Mouse (Mus musculus): Measurements from ENCODE around the gene Tmem207.
"Not testable (repeated sequence)": the region's sequence is repeated elsewhere in the genome, so short reads cannot be mapped to it uniquely, and the experiment has no call there.

Tmem207 gene

DNA sequence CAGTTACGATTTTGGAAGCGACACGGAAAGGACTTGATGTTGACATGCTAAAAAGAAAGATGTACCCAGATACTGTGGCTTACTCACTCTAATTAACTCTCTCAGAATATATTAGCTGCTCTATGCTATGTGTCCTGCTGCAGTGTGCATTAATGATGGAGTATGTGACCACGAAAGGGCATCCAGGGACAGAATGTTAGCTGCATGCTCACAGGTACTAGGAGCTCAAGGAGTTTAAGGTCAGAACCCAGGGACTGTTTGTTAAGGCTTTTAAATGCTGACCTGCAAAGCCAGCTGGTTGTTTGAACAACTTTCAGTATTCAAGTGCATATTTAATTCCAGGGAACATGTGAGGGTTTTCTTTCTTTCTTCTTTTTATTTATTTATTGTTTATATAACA, at the start of gene Tmem207:
Gene Tmem207 (minus strand): TSS at position 101 of the 400 bp plus-strand sequence.
- no peak for DNase-seq (ENCODE audit: extremely low read depth, low read depth)

DNA sequence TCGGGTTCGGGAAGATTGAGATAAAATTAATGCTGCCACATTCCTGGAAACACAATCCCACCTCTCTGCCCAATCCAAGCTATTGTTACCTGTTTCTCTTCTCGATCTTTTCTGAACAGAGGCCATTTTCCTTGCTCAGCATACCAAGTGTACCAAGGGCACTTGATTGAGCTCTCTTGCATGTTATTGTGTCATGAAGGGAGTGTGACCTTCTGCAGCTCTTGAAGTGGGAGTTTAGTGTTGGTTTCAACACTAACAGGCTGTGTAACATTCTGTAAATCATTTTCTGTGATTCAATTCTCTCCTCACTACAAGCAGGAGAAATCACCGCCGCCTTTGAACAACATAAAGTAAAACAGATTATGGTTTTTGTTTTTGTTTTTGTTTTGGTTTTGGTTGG, 47.6 kb upstream of the Tmem207 start:
- no peak for DNase-seq (ENCODE audit: extremely low read depth, low read depth)

DNA sequence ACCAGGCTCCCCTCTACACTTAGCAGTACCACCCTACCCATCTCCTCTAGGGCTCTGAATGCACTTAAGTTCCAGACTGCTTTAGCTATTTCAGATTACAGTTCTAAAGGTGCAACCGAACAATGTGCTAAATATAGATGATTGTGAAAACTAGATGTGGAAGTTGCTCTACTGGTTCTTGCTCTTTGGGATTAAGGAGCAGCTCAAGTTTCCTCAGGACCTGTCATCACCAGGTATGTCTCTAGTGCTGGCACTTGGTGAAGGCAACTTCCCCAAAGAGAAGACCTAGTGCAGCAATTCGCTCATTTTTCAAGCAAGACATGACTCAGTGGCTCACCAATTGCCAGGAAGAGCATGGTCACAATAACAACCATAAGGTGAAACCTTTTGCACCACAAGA, 45.3 kb upstream of the Tmem207 start:
- DNase-seq (ENCODE audit: extremely low read depth, low read depth) = no peak

DNA sequence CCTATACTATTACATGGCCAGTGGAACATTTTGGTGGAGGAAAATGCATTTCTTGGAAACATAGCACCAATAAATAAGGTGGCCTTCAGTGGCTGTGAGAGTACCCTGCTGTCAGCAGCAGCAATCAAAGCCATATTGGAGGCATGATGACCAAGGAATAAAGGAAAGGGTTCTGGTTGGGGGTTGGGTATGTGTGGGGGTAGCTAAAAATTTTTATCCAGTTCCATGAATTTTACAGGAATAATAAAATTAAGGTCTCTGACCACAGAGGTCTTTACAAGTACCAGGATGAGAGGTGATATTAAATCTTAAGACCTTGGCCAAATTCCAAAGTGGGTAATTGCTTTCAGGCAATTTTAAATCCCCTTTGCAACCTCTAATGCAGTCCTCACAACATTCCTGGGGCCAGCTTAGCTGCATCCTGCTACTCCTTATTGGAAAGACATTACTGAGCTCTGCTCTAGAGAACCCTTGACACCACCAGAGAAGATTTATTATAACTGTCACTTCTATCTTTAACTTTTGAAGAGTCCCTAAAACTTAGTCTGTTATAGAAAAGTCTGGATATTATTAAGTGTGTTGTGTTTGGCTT, 42.9 kb upstream of the Tmem207 start:
- DNase-seq (ENCODE audit: extremely low read depth, low read depth) = no peak

DNA sequence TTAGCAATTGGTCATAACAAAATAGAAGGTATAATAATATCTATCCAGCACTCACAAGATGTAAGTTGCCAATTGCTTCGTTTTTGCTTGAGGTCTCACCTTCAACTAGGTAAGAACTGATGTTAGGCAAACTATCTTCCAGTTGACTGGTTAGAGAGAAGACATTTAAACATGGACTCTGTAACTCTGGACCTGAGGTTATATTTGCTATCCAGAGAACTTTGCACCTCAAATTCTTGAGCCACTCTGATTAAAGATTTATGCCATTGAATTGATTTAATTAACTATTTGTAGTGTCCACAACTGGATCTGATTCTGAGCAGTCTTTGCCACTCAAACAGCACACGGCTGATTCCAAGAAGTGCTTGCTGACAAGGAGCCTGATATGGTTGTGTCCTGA, 36.2 kb upstream of the Tmem207 start:
- DNase-seq (ENCODE audit: extremely low read depth, low read depth) = no peak

DNA sequence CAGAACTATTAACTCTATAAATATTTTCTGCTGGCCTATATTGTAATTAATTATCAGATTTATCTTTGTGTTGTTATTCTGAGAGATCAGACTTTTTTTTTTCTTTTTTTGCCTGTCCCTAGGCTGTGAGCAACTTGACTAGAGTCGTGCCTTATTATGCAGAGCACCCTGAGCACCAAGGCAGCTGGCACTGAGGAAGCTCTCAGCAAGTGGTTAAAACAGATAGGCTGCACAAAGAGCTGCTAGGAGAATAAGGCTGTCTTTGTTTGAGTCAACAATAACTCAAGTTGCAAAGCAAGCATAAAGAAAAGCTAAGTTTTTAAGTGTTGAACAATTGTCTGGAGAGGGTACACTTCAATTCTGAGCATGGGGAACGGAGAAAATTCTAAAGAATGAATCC, 35.2 kb upstream of the Tmem207 start:
- no peak for DNase-seq (ENCODE audit: extremely low read depth, low read depth)

DNA sequence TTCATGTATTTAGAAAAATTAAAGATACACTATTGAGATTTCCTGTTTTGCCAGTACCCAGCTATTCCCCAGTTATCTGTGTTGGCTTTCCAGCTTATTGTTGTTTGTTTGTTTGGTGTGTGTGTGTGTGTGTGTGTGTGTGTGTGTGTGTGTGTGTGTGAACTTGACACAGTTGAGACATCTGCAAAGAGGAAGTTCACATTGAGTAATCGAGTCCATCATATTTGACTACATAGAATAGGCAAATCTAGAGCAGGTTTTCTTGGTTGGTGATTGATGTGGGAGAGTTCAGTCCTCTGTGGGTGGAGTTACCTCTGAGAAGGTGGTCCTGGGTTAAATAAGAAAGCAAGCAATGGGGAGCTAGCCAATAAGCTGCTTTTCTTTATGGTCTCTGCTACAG, 32.2 kb upstream of the Tmem207 start:
- DNase-seq (ENCODE audit: extremely low read depth, low read depth) = no peak

DNA sequence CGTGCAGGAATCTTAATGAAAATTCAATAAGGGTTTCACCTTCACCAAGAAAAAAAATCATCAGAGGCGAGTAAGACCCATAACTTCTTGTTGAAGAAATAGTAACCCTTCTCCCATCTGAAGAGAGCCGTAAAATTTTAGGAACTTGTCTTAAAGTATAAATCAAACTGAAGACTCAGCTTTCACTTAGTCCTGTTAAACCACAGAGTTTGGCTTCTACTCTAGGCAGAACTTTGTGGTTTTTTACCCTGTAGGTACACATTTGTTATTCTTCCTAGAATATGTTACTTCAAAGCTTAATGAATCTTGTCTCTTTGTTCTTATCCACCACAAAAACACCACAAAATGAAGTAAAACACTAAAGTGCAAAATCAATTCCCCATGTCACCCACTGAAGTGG, 25.7 kb upstream of the Tmem207 start:
- no peak for DNase-seq (ENCODE audit: extremely low read depth, low read depth)

DNA sequence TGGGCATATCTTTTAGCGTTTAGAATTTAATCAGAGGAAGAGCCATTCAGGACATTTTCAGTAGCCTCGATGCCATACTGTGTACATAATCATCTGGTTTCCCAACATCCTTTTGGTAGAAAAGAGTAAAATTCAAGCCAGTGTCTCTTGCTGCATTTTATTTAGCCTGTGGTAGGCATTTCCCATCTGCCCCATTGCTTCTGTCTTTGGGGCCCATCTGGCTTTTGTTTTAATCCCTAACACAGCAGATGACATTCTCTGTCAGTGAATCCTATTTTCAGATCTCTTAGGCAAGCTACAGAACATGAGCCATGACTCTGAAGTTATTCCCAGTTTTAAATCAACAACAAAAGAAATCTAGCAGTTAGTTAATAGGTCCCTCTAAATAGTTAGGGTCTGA, 22.7 kb upstream of the Tmem207 start:
- DNase-seq (ENCODE audit: extremely low read depth, low read depth) = no peak

DNA sequence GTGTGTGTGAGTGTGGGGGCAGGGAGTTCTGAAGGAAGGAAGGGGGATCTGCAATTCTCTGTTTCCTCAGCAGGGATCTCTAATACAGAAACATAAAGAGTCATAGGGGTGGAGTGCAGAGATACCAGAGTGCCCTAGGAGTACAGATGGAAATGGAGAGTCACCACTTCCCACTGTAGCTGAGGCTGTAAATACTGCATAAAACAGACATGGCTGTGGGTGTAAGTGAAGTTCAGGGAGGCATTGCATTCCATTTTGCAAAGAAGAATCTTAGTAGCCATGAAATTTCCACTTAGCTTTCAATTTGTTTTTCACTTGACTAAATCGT, 20.3 kb upstream of the Tmem207 start:
- DNase-seq (ENCODE audit: extremely low read depth, low read depth) = no peak

DNA sequence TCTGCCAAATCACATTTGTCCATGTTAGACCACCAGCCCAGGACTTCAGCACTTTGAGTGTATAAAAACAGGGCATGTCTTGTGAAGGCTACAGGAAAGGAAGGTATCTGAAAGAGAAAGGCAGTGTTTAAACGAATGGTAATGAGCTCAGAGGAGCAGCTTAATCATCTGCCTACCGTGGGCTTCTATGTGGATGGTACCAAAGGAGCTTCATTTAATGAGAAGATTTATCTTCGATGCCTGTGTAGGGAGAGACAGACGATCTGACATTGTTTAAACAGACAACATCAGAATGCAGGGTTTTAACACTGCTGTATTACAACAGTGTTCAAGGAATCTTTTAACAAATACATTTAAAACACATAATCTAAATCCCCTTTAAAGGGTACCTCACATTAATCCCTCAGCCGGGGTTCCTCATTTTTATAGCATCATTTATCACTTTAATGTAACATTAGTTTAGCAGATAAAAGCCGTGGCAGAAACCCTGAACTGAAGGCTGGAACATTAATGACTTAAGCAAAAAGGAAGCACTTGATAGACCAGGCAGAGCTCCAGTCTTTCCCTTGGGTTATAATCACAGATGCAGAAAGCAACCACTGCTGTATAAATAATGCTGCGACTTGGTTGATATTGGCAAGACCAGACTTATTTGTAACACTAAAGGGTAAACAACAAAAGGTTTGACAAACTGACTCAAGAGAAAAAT, 19.8 kb upstream of the Tmem207 start:
- DNase-seq (ENCODE audit: extremely low read depth, low read depth) = no peak

DNA sequence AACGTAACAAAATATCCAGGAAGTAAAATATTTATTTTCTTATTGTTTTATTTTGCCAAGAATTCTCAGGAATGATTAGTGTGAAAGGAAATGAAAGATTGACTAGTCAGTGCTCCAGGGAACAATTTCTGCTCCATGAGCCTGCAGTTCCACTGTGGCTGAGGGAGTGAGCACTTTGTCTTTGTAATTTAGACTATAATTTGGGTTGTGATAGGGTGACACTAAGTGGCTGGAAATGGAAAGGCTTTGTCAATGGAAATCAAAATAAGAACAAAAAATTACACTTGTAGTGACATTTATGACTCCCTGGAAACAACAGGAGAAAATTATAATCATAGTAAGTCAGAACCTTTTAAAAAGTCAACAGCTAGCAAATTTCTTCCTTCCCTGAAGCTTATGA, 5.7 kb upstream of the Tmem207 start:
- no peak for DNase-seq (ENCODE audit: extremely low read depth, low read depth)

DNA sequence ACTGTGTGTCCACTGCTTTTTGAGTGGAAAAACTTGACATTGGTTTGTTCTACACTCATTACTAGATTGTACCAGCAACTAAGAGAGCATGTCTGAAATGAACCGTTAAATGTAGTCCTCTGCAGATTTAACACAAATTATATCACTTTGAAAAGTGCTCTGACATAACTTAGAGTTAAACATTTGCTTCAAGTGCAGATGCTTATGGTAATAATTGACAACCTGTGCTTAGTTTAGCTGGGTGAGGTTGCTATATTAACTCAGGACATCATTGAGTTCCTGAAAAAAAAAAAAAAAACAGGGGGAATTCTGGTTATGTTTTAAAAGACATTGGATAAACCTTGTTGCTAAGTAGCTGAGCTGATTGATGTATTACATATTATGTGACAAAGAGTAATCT, 3.9 kb upstream of the Tmem207 start:
- DNase-seq (ENCODE audit: extremely low read depth, low read depth) = no peak

DNA sequence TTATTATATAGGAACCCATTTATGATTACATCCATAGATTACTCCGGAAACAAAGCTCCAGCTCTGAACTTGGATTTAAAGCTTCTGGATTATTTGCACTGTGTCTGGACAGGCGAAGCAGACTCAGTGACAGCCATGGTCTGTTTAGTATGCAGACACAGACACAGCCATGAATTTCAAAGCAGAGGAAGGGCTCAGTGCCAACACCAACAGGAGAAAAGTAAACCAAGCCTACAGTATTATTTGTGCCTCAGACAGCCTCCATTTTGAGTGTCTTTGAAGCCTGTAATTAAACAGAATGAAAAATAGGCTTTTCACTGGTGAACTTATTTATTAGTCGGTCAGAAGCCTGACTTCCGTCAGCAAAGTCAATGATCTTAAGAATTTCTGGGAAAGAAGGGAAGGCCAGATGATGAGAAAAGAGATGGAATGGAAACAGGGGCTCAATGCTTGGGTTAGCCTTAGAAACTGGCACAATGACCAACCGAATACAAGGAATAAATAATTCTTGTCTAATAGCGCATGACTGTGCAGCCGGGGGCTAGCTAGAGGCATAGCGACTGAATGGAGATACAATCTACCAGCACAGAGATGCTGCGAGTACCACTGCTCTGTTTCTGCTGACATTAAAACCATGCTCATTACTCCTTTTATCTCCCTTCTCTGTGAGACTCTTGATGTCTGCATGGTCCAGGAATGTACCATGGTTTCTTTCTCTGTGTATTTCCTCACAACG, 1.5 kb upstream of the Tmem207 start:
- no peak for DNase-seq (ENCODE audit: extremely low read depth, low read depth)

DNA sequence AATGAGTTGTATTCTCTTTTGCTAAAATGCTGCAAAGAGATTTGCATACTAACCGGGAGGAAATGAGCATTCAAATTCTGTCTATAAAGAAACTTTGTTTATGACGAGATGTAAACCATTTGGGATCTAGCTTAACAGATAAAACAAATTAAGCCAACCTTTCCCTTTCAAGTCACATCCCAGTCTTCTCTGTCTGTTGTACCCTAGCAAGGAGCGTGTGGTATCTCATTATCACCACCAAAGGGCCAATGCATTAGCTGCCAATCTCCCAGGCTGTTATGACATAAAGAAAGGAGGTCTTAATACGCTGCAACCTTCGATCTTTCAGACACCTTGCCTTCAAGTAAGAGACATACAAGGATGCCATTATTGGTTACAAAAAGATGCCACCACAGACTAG, 737 bp downstream of the Tmem207 start:
- no peak for DNase-seq (ENCODE audit: extremely low read depth, low read depth)

DNA sequence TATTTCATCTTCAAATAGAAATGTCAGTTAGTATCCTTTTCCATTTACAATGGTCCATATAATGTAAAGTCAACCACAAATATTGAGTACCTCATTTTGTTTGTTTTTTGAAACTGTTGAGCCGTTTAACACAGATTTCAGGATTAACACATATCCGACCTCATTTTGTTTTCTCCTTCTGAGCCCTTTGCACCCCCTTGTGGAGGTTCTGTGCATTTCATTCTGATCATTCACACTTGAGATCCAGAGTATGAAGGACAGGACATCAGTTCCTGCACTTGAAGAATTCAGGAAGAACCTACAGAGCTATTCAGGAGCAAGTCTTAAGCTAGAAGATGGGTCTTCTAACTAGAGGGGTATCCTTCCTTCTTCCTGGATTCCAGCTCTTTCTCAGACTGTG, 7.0 kb downstream of the Tmem207 start:
- DNase-seq (ENCODE audit: extremely low read depth, low read depth) = no peak

DNA sequence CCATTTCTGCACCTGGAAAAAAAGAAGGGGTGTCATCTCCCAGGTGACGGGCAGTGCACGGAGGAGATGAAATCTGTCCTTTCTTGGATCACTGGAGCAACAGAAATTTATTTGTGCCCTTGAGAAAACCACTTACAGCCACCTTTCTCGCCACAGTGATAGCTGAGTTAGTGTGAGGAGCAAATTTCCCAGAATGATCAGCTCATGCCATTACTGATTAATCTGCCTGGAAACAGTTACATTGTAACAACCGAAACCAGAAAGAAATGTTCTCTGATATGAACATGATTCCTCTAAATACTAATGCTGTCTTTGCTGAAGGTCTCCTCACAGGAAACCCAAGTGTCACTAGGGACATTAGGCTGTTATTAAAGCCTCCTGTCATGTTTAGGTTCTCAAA, 21.6 kb downstream of the Tmem207 start:
- DNase-seq (ENCODE audit: extremely low read depth, low read depth) = no peak

DNA sequence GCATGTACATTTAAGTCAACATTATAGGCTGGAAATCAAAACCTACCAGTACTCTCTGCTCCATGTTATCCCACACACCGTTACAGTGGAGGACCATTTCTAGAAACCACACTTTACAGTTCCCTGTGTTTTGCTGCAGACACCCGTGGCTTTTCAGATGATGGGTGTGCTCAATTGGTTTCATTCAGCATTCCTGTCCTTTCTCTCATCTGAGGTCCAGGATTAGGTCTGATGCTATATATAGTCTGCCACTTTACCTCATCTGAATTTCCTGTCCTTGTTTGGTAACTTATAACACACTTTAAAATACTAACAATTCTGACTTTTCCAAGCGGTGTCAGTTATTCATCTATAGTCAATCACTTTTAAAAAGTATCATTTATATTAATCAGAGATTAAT, 25.8 kb downstream of the Tmem207 start:
- DNase-seq (ENCODE audit: extremely low read depth, low read depth) = no peak

DNA sequence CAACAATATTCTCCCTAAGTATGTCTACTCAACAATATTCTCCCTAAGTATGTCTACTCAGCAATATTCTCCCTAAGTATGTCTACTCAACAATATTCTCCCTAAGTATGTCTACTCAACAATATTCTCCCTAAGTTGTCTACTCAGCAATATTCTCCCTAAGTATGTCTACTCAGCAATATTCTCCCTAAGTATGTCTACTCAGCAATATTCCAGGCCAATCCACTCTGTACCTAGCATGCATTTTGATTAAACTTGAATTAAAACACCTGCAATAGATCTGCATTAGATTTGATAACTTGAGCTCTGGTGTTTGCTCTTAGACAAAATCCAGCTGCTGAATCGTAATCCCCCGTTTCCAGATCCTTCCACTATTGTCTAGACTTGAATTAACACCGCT, 26.9 kb downstream of the Tmem207 start:
- not testable (repeated sequence) for DNase-seq (ENCODE audit: extremely low read depth, low read depth)

DNA sequence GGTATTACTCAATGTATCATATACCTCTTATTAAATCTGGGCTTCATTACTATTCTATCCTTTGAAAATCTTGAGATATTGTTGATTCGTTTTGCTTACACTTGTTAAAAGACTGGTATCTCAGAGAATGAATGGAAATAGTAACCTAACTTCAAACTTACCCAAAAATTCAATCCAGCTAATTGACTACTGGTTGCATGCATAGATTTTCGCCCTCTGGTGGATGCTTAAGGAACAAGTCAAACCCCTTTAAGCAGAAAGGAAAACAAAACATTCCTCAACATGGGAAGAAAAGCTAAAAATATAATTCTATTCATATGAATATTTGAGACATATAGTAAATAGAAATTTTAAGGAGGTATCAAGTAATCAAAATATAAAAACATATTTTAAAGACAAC, 30.8 kb downstream of the Tmem207 start:
- DNase-seq (ENCODE audit: extremely low read depth, low read depth) = no peak

DNA sequence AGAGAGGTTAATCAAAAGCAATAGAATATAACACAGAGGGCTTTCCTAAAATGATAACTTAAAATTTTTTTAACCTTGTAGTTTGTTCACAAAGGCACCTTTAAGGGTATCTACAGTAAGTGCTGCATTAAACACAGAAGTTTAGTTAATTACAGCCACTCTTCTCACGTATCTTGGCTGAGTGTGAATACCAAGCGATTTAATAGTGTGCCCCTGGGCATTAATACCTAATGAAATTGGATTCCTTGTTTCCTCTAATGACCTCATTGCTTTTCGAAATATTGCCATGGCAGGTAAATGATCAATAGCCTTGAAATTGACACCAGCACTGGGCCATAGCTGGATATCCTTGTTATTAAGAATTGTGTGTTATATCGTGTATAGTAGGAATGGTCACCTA, 55.3 kb downstream of the Tmem207 start:
- no peak for DNase-seq (ENCODE audit: extremely low read depth, low read depth)

DNA sequence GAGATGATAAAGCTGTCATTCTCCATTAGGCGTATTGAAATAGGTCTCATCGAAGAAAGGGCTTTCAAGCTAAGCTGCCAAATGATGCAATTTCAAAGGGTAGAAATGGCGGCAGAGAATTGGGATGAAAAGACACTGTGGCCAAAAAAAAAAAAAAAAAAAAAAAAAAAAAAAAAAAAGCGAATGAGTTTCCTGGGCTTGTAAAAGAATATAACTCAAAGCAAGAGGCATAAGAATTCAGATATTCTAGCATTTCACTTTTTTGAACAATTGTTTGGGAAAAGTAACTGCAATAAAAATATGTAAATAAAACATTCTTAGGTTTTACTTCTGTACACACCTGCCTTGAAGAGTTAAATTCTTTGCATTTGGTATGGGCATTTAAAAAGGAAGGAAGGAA, 60.0 kb downstream of the Tmem207 start:
- no peak for DNase-seq (ENCODE audit: extremely low read depth, low read depth)

DNA sequence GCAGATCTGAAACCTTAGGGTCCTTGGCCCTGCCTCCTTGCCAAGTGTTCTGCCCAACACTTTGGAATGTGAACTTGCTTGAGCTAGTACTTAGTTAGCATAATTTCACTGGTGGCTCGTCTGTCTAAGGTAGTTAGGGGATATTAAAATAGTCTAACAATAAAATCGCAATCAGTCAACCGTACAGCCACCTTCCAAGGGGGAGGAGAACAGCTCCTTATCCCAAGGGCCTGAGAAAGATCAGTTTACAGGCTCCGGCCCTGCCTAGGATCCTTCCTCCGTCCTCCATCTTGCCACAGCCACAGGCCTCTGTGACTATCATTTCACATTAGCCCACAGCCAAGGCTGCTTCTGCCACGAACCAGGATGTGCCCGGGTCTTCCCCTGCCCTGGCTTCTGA, 63.7 kb downstream of the Tmem207 start, which contains the start of gene Cldn16:
Gene Cldn16 (plus strand): TSS at position 301 of the 400 bp plus-strand sequence.
- DNase-seq (ENCODE audit: extremely low read depth, low read depth) = no peak

Data from MEL-GATA-1-ER (cell line).